Mouse (Mus musculus): Measurements from ENCODE around the gene Glcci1. TPM values are rescaled to one million over a fixed set of nuclear protein-coding genes. Genes with fewer than 3 reads are reported as not detected.

The Glcci1 gene
- polyA plus RNA-seq, 1 experiment from 2014 or later: 10.6 TPM

- Histone ChIP-seq H3K4me1 (no peaks in the 10 kb centered on the region), H3K9ac (no peak overlapping the region), H3K36me3 (0 out of 2 replicates have a peak, but pooled peaks cover 3% of the 10 kb centered on the region), H3K4me3 (no peak overlapping the region), H3K27me3 (no peaks in the 10 kb centered on the region), H3K9me3 (no peaks in the 10 kb centered on the region), H3K27ac (no peak overlapping the region), H3K4me2 (no peak overlapping the region)
- no peak for ATAC-seq (ENCODE audit: borderline replicate concordance, extremely low read depth, low FRiP score, low TSS enrichment)
- WGBS: 70% methylated on average over 4 of the region's 4 CpGs
These were observed 129.5 kb downstream of the Glcci1 start for GRCm38 (mm10) chr6:8638899-8639298.

GRCm38 (mm10) chr6:8639526-8639925 is 130.1 kb downstream of the Glcci1 start:
- Histone ChIP-seq H3K4me3 (no peak overlapping the region), H3K9me3 (no peaks in the 10 kb centered on the region), H3K4me2 (no peak overlapping the region), H3K4me1 (no peaks in the 10 kb centered on the region), H3K27ac (no peak overlapping the region), H3K9ac (no peak overlapping the region), H3K36me3 (0 out of 2 replicates have a peak, but pooled peaks cover 3% of the 10 kb centered on the region), H3K27me3 (no peaks in the 10 kb centered on the region)
- 69% methylated on average over 2 of the region's 2 CpGs for WGBS
- no peak for ATAC-seq (ENCODE audit: borderline replicate concordance, extremely low read depth, low FRiP score, low TSS enrichment)

GRCm38 (mm10) chr6:8640863-8641262 is 131.5 kb downstream of the Glcci1 start:
- Histone ChIP-seq H3K4me1 (no peaks in the 10 kb centered on the region), H3K9me3 (no peaks in the 10 kb centered on the region), H3K36me3 (0 out of 2 replicates have a peak, but pooled peaks cover 3% of the 10 kb centered on the region), H3K4me3 (no peak overlapping the region), H3K27ac (no peak overlapping the region), H3K27me3 (no peaks in the 10 kb centered on the region), H3K4me2 (no peak overlapping the region), H3K9ac (no peak overlapping the region)
- WGBS: 88% methylated on average over 5 of the region's 5 CpGs
- no peak for ATAC-seq (ENCODE audit: borderline replicate concordance, extremely low read depth, low FRiP score, low TSS enrichment)

- WGBS: 77% methylated on average over 10 of the region's 10 CpGs
- no peaks in the 10 kb centered on the region for H3K4me1 ChIP-seq
- no peak overlapping the region for H3K27ac ChIP-seq
- H3K27me3 ChIP-seq: no peaks in the 10 kb centered on the region
- no peaks in the 10 kb centered on the region for H3K9me3 ChIP-seq
- H3K4me2 ChIP-seq: no peak overlapping the region
- no peaks in the 10 kb centered on the region for H3K36me3 ChIP-seq
- no peak overlapping the region for H3K9ac ChIP-seq
- no peak for ATAC-seq (ENCODE audit: borderline replicate concordance, extremely low read depth, low FRiP score, low TSS enrichment)
- H3K4me3 ChIP-seq: no peak overlapping the region
These were observed 135.3 kb downstream of the Glcci1 start for GRCm38 (mm10) chr6:8644703-8645102.

GRCm38 (mm10) chr6:8645708-8646107 is 136.3 kb downstream of the Glcci1 start:
- Histone ChIP-seq H3K4me1 (no peaks in the 10 kb centered on the region), H3K9ac (no peak overlapping the region), H3K4me3 (no peak overlapping the region), H3K4me2 (no peak overlapping the region), H3K36me3 (no peaks in the 10 kb centered on the region), H3K27ac (no peak overlapping the region), H3K27me3 (no peaks in the 10 kb centered on the region), H3K9me3 (no peaks in the 10 kb centered on the region)
- WGBS: 63% methylated on average over 2 of the region's 2 CpGs
- no peak for ATAC-seq (ENCODE audit: borderline replicate concordance, extremely low read depth, low FRiP score, low TSS enrichment)

All from lung, embryonic 15.5 days (tissue).